Mouse (Mus musculus): Measurements from ENCODE around the gene Bbs7. TPM values are rescaled to one million over a fixed set of nuclear protein-coding genes. Genes with fewer than 3 reads are reported as not detected.
A peak's percentile ranks its signal among the peaks of the same experiment; 100 is the strongest.

The Bbs7 gene
- polyA plus RNA-seq, 1 experiment from 2014 or later = 23.7 TPM

- Histone ChIP-seq H3K9ac (ENCODE audit: low read depth, low read length) (no peak overlapping the region), H3K4me1 (ENCODE audit: control insufficient read depth, insufficient read depth, low read depth, low read length) (peaks cover 5% of the 10 kb centered on the region), H3K27ac (ENCODE audit: low read depth, low read length) (no peak overlapping the region), H3K36me3 (ENCODE audit: control insufficient read depth, insufficient read depth, low read length) (no peaks in the 10 kb centered on the region), H3K9me3 (ENCODE audit: control insufficient read depth, low read length) (no peaks in the 10 kb centered on the region), H3K27me3 (replicated peaks; ENCODE audit: control insufficient read depth, insufficient read depth, low read length) (0 out of 2 replicates have a peak, but pooled peaks cover 7% of the 10 kb centered on the region), H3K4me2 (ENCODE audit: low read length) (no peak overlapping the region), H3K4me3 (ENCODE audit: low read length) (no peak overlapping the region)
- no peak for ATAC-seq
- WGBS = 91% methylated on average over 12 of the region's 12 CpGs
Observed at GRCm38 (mm10) chr3:36536041-36536440, 77.2 kb downstream of the Bbs7 start.

- no peak for ATAC-seq
- H3K4me1 ChIP-seq (ENCODE audit: control insufficient read depth, insufficient read depth, low read depth, low read length) = peaks cover 5% of the 10 kb centered on the region
- H3K27me3 ChIP-seq (replicated peaks; ENCODE audit: control insufficient read depth, insufficient read depth, low read length) = 0 out of 2 replicates have a peak, but pooled peaks cover 10% of the 10 kb centered on the region
- no peak overlapping the region for H3K4me2 ChIP-seq (ENCODE audit: low read length)
- no peak overlapping the region for H3K9ac ChIP-seq (ENCODE audit: low read depth, low read length)
- H3K4me3 ChIP-seq (ENCODE audit: low read length) = no peak overlapping the region
- no peaks in the 10 kb centered on the region for H3K36me3 ChIP-seq (ENCODE audit: control insufficient read depth, insufficient read depth, low read length)
- H3K9me3 ChIP-seq (ENCODE audit: control insufficient read depth, low read length) = no peaks in the 10 kb centered on the region
- WGBS = 0% methylated on average over 1 of the region's 1 CpGs
- H3K27ac ChIP-seq (ENCODE audit: low read depth, low read length) = no peak overlapping the region
Observed at GRCm38 (mm10) chr3:36533201-36533672, 80.0 kb downstream of the Bbs7 start.

- H3K9me3 ChIP-seq (ENCODE audit: control insufficient read depth, low read length) = no peaks in the 10 kb centered on the region
- peaks cover 5% of the 10 kb centered on the region for H3K4me1 ChIP-seq (ENCODE audit: control insufficient read depth, insufficient read depth, low read depth, low read length)
- no peaks in the 10 kb centered on the region for H3K36me3 ChIP-seq (ENCODE audit: control insufficient read depth, insufficient read depth, low read length)
- 0 out of 2 replicates have a peak, but pooled peaks cover 10% of the 10 kb centered on the region for H3K27me3 ChIP-seq (replicated peaks; ENCODE audit: control insufficient read depth, insufficient read depth, low read length)
- no peak overlapping the region for H3K27ac ChIP-seq (ENCODE audit: low read depth, low read length)
- no peak overlapping the region for H3K4me3 ChIP-seq (ENCODE audit: low read length)
- no peak for ATAC-seq
- no peak overlapping the region for H3K9ac ChIP-seq (ENCODE audit: low read depth, low read length)
- 40% methylated on average over 7 of the region's 7 CpGs for WGBS
- H3K4me2 ChIP-seq (ENCODE audit: low read length) = no peak overlapping the region
Observed at GRCm38 (mm10) chr3:36532738-36533137, 80.5 kb downstream of the Bbs7 start.

GRCm38 (mm10) chr3:36531979-36532542, 81.2 kb downstream of the Bbs7 start:
- Histone ChIP-seq H3K9me3 (ENCODE audit: control insufficient read depth, low read length) (no peaks in the 10 kb centered on the region), H3K4me1 (ENCODE audit: control insufficient read depth, insufficient read depth, low read depth, low read length) (peaks cover 5% of the 10 kb centered on the region), H3K36me3 (ENCODE audit: control insufficient read depth, insufficient read depth, low read length) (no peaks in the 10 kb centered on the region), H3K27ac (ENCODE audit: low read depth, low read length) (no peak overlapping the region), H3K4me2 (ENCODE audit: low read length) (peak overlapping the region; percentile 56), H3K27me3 (replicated peaks; ENCODE audit: control insufficient read depth, insufficient read depth, low read length) (0 out of 2 replicates have a peak, but pooled peaks cover 10% of the 10 kb centered on the region), H3K9ac (ENCODE audit: low read depth, low read length) (peak overlapping the region; percentile 48), H3K4me3 (ENCODE audit: low read length) (peak overlapping the region; percentile 32)
- 13% methylated on average over 18 of the region's 18 CpGs for WGBS
- peak; percentile 58 for ATAC-seq

GRCm38 (mm10) chr3:36531242-36531641, 82.0 kb downstream of the Bbs7 start:
- no peak for ATAC-seq
- Histone ChIP-seq H3K27ac (ENCODE audit: low read depth, low read length) (no peak overlapping the region), H3K27me3 (replicated peaks; ENCODE audit: control insufficient read depth, insufficient read depth, low read length) (0 out of 2 replicates have a peak, but pooled peaks cover 10% of the 10 kb centered on the region), H3K4me1 (ENCODE audit: control insufficient read depth, insufficient read depth, low read depth, low read length) (peaks cover 5% of the 10 kb centered on the region), H3K4me3 (ENCODE audit: low read length) (no peak overlapping the region), H3K9me3 (ENCODE audit: control insufficient read depth, low read length) (no peaks in the 10 kb centered on the region), H3K4me2 (ENCODE audit: low read length) (no peak overlapping the region), H3K36me3 (ENCODE audit: control insufficient read depth, insufficient read depth, low read length) (no peaks in the 10 kb centered on the region), H3K9ac (ENCODE audit: low read depth, low read length) (no peak overlapping the region)
- WGBS = 39% methylated on average over 2 of the region's 2 CpGs

- WGBS = 80% methylated on average over 5 of the region's 5 CpGs
- ATAC-seq = no peak
Observed at GRCm38 (mm10) chr3:36530781-36531180, 82.5 kb downstream of the Bbs7 start.

GRCm38 (mm10) chr3:36530345-36530744, 82.9 kb downstream of the Bbs7 start:
- Histone ChIP-seq H3K9me3 (ENCODE audit: control insufficient read depth, low read length) (no peaks in the 10 kb centered on the region), H3K4me1 (ENCODE audit: control insufficient read depth, insufficient read depth, low read depth, low read length) (peaks cover 5% of the 10 kb centered on the region), H3K36me3 (ENCODE audit: control insufficient read depth, insufficient read depth, low read length) (no peaks in the 10 kb centered on the region), H3K27me3 (replicated peaks; ENCODE audit: control insufficient read depth, insufficient read depth, low read length) (0 out of 2 replicates have a peak, but pooled peaks cover 10% of the 10 kb centered on the region), H3K4me2 (ENCODE audit: low read length) (no peak overlapping the region), H3K4me3 (ENCODE audit: low read length) (no peak overlapping the region), H3K9ac (ENCODE audit: low read depth, low read length) (no peak overlapping the region), H3K27ac (ENCODE audit: low read depth, low read length) (no peak overlapping the region)
- 89% methylated on average over 6 of the region's 6 CpGs for WGBS
- ATAC-seq = 0 out of 2 replicates have a peak, but pooled peaks have one; percentile 30

More at GRCm38 (mm10) chr3:36530781-36531180, 82.5 kb downstream of the Bbs7 start:
- H3K27me3 ChIP-seq (replicated peaks; ENCODE audit: control insufficient read depth, insufficient read depth, low read length) = 0 out of 2 replicates have a peak, but pooled peaks cover 10% of the 10 kb centered on the region
- no peaks in the 10 kb centered on the region for H3K9me3 ChIP-seq (ENCODE audit: control insufficient read depth, low read length)
- H3K4me1 ChIP-seq (ENCODE audit: control insufficient read depth, insufficient read depth, low read depth, low read length) = peaks cover 5% of the 10 kb centered on the region
- H3K4me2 ChIP-seq (ENCODE audit: low read length) = no peak overlapping the region
- H3K4me3 ChIP-seq (ENCODE audit: low read length) = no peak overlapping the region
- H3K9ac ChIP-seq (ENCODE audit: low read depth, low read length) = no peak overlapping the region
- no peak overlapping the region for H3K27ac ChIP-seq (ENCODE audit: low read depth, low read length)
- no peaks in the 10 kb centered on the region for H3K36me3 ChIP-seq (ENCODE audit: control insufficient read depth, insufficient read depth, low read length)

GRCm38 (mm10) chr3:36524466-36524865, 88.8 kb downstream of the Bbs7 start:
- Histone ChIP-seq H3K27me3 (replicated peaks; ENCODE audit: control insufficient read depth, insufficient read depth, low read length) (peaks cover 15% of the 10 kb centered on the region), H3K4me2 (ENCODE audit: low read length) (no peak overlapping the region), H3K27ac (ENCODE audit: low read depth, low read length) (no peak overlapping the region), H3K36me3 (ENCODE audit: control insufficient read depth, insufficient read depth, low read length) (no peaks in the 10 kb centered on the region), H3K9ac (ENCODE audit: low read depth, low read length) (no peak overlapping the region), H3K9me3 (ENCODE audit: control insufficient read depth, low read length) (no peaks in the 10 kb centered on the region), H3K4me1 (ENCODE audit: control insufficient read depth, insufficient read depth, low read depth, low read length) (no peaks in the 10 kb centered on the region; the same call in 1 of the 2 replicates), H3K4me3 (ENCODE audit: low read length) (no peak overlapping the region)
- WGBS = 82% methylated on average over 3 of the region's 3 CpGs
- no peak for ATAC-seq

Data from hindbrain, embryonic 16.5 days (tissue).